Mouse (Mus musculus) olfactory bulb, adult 2 months (tissue): ENCODE measurements around the gene Arap1.

Experiments used
- CTCF ChIP-seq: fragments of 200-500 bp; IDR thresholded peaks from 2 replicates; pipeline ENCODE4 v1.5.1; 2012; ENCODE audit warnings: low read depth, mild to moderate bottlenecking, low read length, moderate library complexity; ENCODE audit not compliant: insufficient read depth
- POLR2A ChIP-seq: fragments of 200-500 bp; IDR thresholded peaks from 2 replicates; pipeline ENCODE4 v1.6.1; 2012; ENCODE audit warnings: mild to moderate bottlenecking, low read depth, low read length, moderate library complexity; ENCODE audit not compliant: insufficient read depth

GRCm38 (mm10) chr7:101336686-101337085, 11.2 kb upstream of the Arap1 start:
- TF ChIP-seq CTCF (no peak), POLR2A (no peak)
